Mouse (Mus musculus) liver, embryonic 13.5 days (tissue): ENCODE data around the gene Pck1. TPM values are rescaled to one million over a fixed set of nuclear protein-coding genes. Genes with fewer than 3 reads are reported as not detected.

Experiments
- ATAC-seq: fragments of 200-750 bp; cut with Nextera tagmentation; 2 replicates; pipeline ENCODE4 v1.8.0; 2017; ENCODE audit warnings: low read depth, mild to moderate bottlenecking, moderate number of reproducible peaks, moderate library complexity
- DNase-seq: peaks from one replicate; pipeline ENCODE4 v3.0.0; 2022
- H3K27ac ChIP-seq: fragments of 300-500 bp; sonication (generic); 2 replicates; pipeline ENCODE4 v1.5.1; 2015; ENCODE audit warnings: moderate library complexity, mild to moderate bottlenecking, inconsistent platforms
- H3K27me3 ChIP-seq: fragments of 300-500 bp; sonication (generic); 2 replicates; pipeline ENCODE4 v1.6.1; 2015; ENCODE audit warnings: mild to moderate bottlenecking, inconsistent platforms
- H3K36me3 ChIP-seq: fragments of 300-500 bp; sonication (generic); 2 replicates; pipeline ENCODE4 v1.6.1; 2015; ENCODE audit warnings: mild to moderate bottlenecking, inconsistent platforms
- H3K4me1 ChIP-seq: fragments of 300-500 bp; sonication (generic); replicated peaks from 2 replicates; pipeline ENCODE4 v1.6.1; 2015; ENCODE audit warnings: inconsistent platforms
- H3K4me2 ChIP-seq: fragments of 300-500 bp; sonication (generic); 2 replicates; pipeline ENCODE4 v1.6.1; 2015; ENCODE audit warnings: inconsistent platforms, mild to moderate bottlenecking, moderate library complexity
- H3K4me3 ChIP-seq: fragments of 300-500 bp; sonication (generic); replicated peaks from 2 replicates; pipeline ENCODE4 v1.5.1; 2015; ENCODE audit warnings: mild to moderate bottlenecking, inconsistent platforms
- H3K9ac ChIP-seq: fragments of 300-500 bp; sonication (generic); 2 replicates; pipeline ENCODE4 v1.6.1; 2015; ENCODE audit warnings: mild to moderate bottlenecking, inconsistent platforms
- H3K9me3 ChIP-seq: fragments of 300-500 bp; sonication (generic); replicated peaks from 2 replicates; pipeline ENCODE4 v1.6.1; 2016; ENCODE audit warnings: inconsistent platforms
- WGBS: fragments of 180-500 bp; shearing (Covaris S2); methylation state at CpG from one replicate; pipeline ENCODE4 v1.1.7; 2015; ENCODE audit not compliant: insufficient replicate concordance; 5-methylcytosine and 5-hydroxymethylcytosine counted together
- polyA plus RNA-seq: library from polyadenylated mRNA; unstranded; fragments of >200 nt; fragmentation: Nextera tagmentation; extraction: Ambion mirVana; gene quantifications from 2 replicates; pipeline ENCODE4 v1.2.1, GENCODE M21; 2015

The Pck1 gene
- polyA plus RNA-seq, 1 experiment from 2014 or later, result 0.24 TPM

DNA sequence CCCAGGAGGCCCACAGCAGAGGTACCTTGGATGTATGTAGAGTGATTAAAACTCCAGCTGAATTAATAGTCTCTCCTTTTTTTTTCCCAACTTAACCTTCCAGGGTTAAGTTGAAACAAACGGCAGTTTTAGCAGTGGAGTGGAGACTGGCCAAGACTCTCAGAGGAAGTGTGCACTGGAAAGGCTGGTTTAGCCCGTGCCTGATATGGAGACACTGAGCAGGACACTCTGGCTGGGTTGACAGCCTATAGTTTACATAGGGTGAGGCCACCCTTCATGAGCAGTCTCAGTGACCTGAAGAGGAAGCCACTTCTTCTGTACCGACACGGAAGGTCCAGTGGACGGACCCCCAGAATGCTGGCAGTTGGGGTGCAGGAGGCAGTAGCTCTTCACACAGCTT lies 1.5 kb upstream of the Pck1 start:
- Histone ChIP-seq H3K9ac (no peak overlapping the region), H3K4me2 (no peak overlapping the region), H3K4me1 (peaks cover 7% of the 10 kb centered on the region; the same call in 1 of the 2 replicates), H3K9me3 (no peaks in the 10 kb centered on the region), H3K27ac (no peak overlapping the region), H3K27me3 (peaks cover 5% of the 10 kb centered on the region; the same call in 1 of the 2 replicates), H3K36me3 (no peaks in the 10 kb centered on the region), H3K4me3 (no peak overlapping the region)
- ATAC-seq, result no peak
- 61% methylated on average over 5 of the region's 5 CpGs for WGBS
- DNase-seq, result no peak

DNA sequence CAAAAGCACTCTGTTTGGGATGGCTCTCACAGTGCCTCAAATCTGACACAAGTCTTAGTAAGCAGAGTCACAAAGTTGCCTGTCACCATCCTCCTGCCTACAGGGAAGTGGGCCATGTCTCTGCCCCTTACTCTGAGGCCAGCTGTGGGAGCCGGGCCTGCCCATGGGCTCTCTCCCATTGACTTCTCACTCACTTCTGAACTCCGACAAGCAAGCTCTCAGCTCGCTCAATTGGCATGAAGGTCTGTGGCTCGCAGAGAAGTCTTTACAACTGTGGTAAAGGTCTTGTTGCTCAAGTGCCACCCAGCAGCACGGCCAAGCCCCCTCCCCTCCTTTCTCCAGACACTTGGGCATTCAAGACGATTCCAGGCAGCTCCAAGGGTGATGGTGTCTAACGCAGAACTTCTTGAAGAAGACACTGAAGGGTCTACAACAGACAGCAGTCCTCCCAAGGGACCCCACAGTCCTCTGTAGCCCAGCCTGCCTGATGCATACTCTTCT lies 1.0 kb upstream of the Pck1 start:
- no peak overlapping the region for H3K27ac ChIP-seq

DNA sequence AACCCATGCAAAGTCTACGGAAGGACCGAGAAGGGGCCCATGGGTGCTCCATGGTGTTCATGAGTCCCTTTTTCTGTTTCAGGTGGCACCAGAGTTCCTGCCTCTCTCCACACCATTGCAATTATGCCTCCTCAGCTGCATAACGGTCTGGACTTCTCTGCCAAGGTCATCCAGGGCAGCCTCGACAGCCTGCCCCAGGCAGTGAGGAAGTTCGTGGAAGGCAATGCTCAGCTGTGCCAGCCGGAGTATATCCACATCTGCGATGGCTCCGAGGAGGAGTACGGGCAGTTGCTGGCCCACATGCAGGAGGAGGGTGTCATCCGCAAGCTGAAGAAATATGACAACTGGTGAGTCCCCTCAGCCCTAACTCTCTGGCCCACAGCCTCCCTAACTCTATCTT lies 418 bp downstream of the Pck1 start:
- H3K9ac ChIP-seq, result no peak overlapping the region
- ATAC-seq (no peak), DNase-seq (no peak)
- H3K9me3 ChIP-seq, result no peaks in the 10 kb centered on the region
- no peak overlapping the region for H3K4me3 ChIP-seq
- no peaks in the 10 kb centered on the region for H3K36me3 ChIP-seq
- H3K4me1 ChIP-seq, result peaks cover 7% of the 10 kb centered on the region; the same call in 1 of the 2 replicates
- no peak overlapping the region for H3K4me2 ChIP-seq
- H3K27ac ChIP-seq, result no peak overlapping the region
- peaks cover 5% of the 10 kb centered on the region; the same call in 1 of the 2 replicates for H3K27me3 ChIP-seq
- WGBS, result 73% methylated on average over 10 of the region's 10 CpGs

More for the DNA sequence above, 1.0 kb upstream of the Pck1 start:
- H3K9ac ChIP-seq, result no peak overlapping the region
- 65% methylated on average over 7 of the region's 7 CpGs for WGBS
- no peaks in the 10 kb centered on the region for H3K9me3 ChIP-seq
- H3K4me1 ChIP-seq, result peaks cover 7% of the 10 kb centered on the region; the same call in 1 of the 2 replicates
- no peak overlapping the region for H3K4me2 ChIP-seq
- DNase-seq, result no peak
- H3K27me3 ChIP-seq, result peaks cover 5% of the 10 kb centered on the region; the same call in 1 of the 2 replicates
- no peak overlapping the region for H3K4me3 ChIP-seq
- no peak for ATAC-seq
- no peaks in the 10 kb centered on the region for H3K36me3 ChIP-seq

DNA sequence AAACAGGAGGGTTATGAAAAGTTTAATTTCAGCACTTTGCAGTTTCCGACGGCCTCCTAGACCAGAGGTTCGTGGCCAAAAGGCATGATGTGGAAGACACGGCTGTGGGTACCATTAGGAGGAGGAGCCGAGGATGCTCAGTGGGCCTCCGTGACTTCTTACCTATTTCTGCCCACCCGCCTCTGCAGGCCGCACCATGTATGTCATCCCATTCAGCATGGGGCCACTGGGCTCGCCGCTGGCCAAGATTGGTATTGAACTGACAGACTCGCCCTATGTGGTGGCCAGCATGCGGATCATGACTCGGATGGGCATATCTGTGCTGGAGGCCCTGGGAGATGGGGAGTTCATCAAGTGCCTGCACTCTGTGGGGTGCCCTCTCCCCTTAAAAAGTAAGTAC lies 1.7 kb downstream of the Pck1 start:
- Histone ChIP-seq H3K9me3 (no peaks in the 10 kb centered on the region), H3K27ac (no peak overlapping the region), H3K36me3 (no peaks in the 10 kb centered on the region), H3K4me3 (no peak overlapping the region), H3K27me3 (peaks cover 5% of the 10 kb centered on the region; the same call in 1 of the 2 replicates), H3K9ac (no peak overlapping the region), H3K4me1 (peaks cover 7% of the 10 kb centered on the region; the same call in 1 of the 2 replicates), H3K4me2 (no peak overlapping the region)
- ATAC-seq (no peak), DNase-seq (no peak)
- WGBS, result 73% methylated on average over 13 of the region's 13 CpGs

DNA sequence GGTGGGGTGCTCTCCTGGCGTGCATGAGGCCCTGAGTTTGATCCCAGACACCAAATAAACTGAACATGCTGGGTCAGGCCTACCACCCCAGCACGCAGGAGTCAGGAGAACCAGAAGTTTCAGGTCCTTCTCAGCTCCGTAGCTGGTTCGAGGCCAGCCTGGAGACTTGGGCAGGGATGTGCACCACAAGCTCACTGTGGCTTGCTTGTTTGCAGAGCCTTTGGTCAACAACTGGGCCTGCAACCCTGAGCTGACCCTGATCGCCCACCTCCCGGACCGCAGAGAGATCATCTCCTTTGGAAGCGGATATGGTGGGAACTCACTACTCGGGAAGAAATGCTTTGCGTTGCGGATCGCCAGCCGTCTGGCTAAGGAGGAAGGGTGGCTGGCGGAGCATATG lies 2.1 kb downstream of the Pck1 start:
- Histone ChIP-seq H3K4me3 (no peak overlapping the region), H3K9ac (no peak overlapping the region), H3K9me3 (no peaks in the 10 kb centered on the region), H3K27me3 (peaks cover 5% of the 10 kb centered on the region; the same call in 1 of the 2 replicates), H3K36me3 (no peaks in the 10 kb centered on the region), H3K4me1 (peaks cover 7% of the 10 kb centered on the region; the same call in 1 of the 2 replicates), H3K4me2 (no peak overlapping the region), H3K27ac (no peak overlapping the region)
- ATAC-seq (no peak), DNase-seq (no peak)
- 77% methylated on average over 14 of the region's 14 CpGs for WGBS

DNA sequence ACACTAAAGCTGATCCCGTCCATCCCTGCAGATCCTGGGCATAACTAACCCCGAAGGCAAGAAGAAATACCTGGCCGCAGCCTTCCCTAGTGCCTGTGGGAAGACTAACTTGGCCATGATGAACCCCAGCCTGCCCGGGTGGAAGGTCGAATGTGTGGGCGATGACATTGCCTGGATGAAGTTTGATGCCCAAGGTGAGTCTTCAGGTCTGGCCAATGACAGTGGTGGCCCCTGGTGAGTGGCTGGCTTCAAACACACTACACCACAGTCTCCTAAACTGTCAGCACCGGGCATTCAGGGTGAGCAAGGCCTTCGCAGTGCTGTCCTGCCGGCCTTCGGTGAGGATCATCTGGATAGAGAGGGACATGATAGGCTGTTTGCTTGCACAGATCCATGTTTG lies 3.1 kb downstream of the Pck1 start:
- DNase-seq (no peak), ATAC-seq (no peak)
- Histone ChIP-seq H3K9ac (no peak overlapping the region), H3K27me3 (0 out of 2 replicates have a peak, but pooled peaks cover 1% of the 10 kb centered on the region), H3K36me3 (no peaks in the 10 kb centered on the region), H3K4me3 (no peak overlapping the region), H3K4me1 (peaks cover 7% of the 10 kb centered on the region; the same call in 1 of the 2 replicates), H3K9me3 (no peaks in the 10 kb centered on the region), H3K27ac (no peak overlapping the region), H3K4me2 (no peak overlapping the region)
- 78% methylated on average over 10 of the region's 10 CpGs for WGBS

DNA sequence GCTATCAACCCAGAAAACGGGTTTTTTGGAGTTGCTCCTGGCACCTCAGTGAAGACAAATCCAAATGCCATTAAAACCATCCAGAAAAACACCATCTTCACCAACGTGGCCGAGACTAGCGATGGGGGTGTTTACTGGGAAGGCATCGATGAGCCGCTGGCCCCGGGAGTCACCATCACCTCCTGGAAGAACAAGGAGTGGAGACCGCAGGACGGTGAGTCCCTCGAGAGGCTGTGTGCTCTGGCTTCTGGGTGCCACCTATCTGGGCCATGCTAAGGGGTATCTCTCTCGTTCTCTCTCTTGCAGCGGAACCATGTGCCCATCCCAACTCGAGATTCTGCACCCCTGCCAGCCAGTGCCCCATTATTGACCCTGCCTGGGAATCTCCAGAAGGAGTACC lies 4.1 kb downstream of the Pck1 start:
- no peaks in the 10 kb centered on the region for H3K9me3 ChIP-seq
- no peak for ATAC-seq
- no peak overlapping the region for H3K27ac ChIP-seq
- H3K9ac ChIP-seq, result no peak overlapping the region
- no peaks in the 10 kb centered on the region for H3K27me3 ChIP-seq
- no peaks in the 10 kb centered on the region for H3K36me3 ChIP-seq
- no peak overlapping the region for H3K4me3 ChIP-seq
- WGBS, result 74% methylated on average over 13 of the region's 13 CpGs
- H3K4me1 ChIP-seq, result peaks cover 7% of the 10 kb centered on the region; the same call in 1 of the 2 replicates
- no peak overlapping the region for H3K4me2 ChIP-seq
- no peak for DNase-seq

DNA sequence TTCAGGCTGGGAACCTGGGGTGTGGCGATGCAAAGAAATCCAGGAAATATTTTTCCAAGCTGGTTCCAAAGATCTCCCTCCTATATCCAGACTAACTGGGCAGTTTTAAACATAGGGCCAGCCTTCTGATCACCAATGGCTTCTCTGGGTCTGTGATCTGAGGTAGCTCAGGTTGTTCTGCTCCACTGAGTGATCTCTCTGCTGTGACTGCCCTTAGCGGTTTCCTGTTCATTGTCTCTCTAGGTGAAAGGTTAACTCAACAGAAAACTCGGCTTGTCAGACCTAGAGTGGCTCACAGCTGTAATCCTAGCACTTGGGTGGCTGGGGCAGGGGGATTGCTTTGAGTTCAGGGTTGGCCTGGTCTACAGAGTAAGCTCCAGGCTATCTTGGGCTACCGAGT lies 4.5 kb downstream of the Pck1 start:
- DNase-seq, result no peak

DNA sequence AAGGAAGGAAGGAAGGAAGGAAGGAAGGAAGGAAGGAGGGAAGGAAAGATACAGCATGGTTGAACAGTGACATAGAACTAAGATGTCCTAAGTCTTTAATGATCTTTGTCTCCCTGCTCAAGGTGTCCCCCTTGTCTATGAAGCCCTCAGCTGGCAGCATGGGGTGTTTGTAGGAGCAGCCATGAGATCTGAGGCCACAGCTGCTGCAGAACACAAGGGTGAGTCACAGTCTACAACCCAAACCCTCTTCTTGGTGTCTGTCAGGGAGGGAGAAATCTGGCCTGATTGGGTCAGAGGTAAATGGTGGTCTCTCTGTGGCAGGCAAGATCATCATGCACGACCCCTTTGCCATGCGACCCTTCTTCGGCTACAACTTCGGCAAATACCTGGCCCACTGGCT lies 5.0 kb downstream of the Pck1 start:
- H3K9me3 ChIP-seq, result no peaks in the 10 kb centered on the region
- no peak overlapping the region for H3K4me2 ChIP-seq
- no peaks in the 10 kb centered on the region for H3K27me3 ChIP-seq
- 91% methylated on average over 4 of the region's 4 CpGs for WGBS
- H3K36me3 ChIP-seq, result no peaks in the 10 kb centered on the region
- H3K4me1 ChIP-seq, result peaks cover 7% of the 10 kb centered on the region; the same call in 1 of the 2 replicates
- no peak overlapping the region for H3K27ac ChIP-seq
- ATAC-seq (no peak), DNase-seq (no peak)
- H3K9ac ChIP-seq, result no peak overlapping the region
- no peak overlapping the region for H3K4me3 ChIP-seq

More for the DNA sequence above, 4.5 kb downstream of the Pck1 start:
- H3K9ac ChIP-seq, result no peak overlapping the region
- H3K36me3 ChIP-seq, result no peaks in the 10 kb centered on the region
- H3K4me1 ChIP-seq, result peaks cover 7% of the 10 kb centered on the region; the same call in 1 of the 2 replicates
- H3K27me3 ChIP-seq, result no peaks in the 10 kb centered on the region
- no peaks in the 10 kb centered on the region for H3K9me3 ChIP-seq
- no peak overlapping the region for H3K27ac ChIP-seq
- ATAC-seq, result no peak
- WGBS, result 44% methylated on average over 4 of the region's 4 CpGs
- H3K4me3 ChIP-seq, result no peak overlapping the region
- no peak overlapping the region for H3K4me2 ChIP-seq

DNA sequence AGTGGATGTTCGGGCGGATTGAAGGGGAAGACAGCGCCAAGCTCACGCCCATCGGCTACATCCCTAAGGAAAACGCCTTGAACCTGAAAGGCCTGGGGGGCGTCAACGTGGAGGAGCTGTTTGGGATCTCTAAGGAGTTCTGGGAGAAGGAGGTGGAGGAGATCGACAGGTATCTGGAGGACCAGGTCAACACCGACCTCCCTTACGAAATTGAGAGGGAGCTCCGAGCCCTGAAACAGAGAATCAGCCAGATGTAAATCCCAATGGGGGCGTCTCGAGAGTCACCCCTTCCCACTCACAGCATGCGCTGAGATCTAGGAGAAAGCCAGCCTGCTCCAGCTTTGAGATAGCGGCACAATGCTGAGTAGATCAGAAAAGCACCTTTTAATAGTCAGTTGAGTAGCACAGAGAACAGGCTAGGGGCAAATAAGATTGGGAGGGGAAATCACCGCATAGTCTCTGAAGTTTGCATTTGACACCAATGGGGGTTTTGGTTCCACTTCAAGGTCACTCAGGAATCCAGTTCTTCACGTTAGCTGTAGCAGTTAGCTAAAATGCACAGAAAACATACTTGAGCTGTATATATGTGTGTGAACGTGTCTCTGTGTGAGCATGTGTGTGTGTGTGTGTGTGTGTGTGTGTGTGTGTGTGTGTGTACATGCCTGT lies 5.7 kb downstream of the Pck1 start:
- H3K4me2 ChIP-seq, result no peak overlapping the region
- 0 out of 2 replicates have a peak, but pooled peaks cover 1% of the 10 kb centered on the region for H3K4me1 ChIP-seq
- ATAC-seq (no peak), DNase-seq (no peak)
- no peaks in the 10 kb centered on the region for H3K36me3 ChIP-seq
- no peaks in the 10 kb centered on the region for H3K9me3 ChIP-seq
- H3K4me3 ChIP-seq, result no peak overlapping the region
- no peaks in the 10 kb centered on the region for H3K27me3 ChIP-seq
- 73% methylated on average over 19 of the region's 19 CpGs for WGBS
- no peak overlapping the region for H3K9ac ChIP-seq
- H3K27ac ChIP-seq, result no peak overlapping the region

DNA sequence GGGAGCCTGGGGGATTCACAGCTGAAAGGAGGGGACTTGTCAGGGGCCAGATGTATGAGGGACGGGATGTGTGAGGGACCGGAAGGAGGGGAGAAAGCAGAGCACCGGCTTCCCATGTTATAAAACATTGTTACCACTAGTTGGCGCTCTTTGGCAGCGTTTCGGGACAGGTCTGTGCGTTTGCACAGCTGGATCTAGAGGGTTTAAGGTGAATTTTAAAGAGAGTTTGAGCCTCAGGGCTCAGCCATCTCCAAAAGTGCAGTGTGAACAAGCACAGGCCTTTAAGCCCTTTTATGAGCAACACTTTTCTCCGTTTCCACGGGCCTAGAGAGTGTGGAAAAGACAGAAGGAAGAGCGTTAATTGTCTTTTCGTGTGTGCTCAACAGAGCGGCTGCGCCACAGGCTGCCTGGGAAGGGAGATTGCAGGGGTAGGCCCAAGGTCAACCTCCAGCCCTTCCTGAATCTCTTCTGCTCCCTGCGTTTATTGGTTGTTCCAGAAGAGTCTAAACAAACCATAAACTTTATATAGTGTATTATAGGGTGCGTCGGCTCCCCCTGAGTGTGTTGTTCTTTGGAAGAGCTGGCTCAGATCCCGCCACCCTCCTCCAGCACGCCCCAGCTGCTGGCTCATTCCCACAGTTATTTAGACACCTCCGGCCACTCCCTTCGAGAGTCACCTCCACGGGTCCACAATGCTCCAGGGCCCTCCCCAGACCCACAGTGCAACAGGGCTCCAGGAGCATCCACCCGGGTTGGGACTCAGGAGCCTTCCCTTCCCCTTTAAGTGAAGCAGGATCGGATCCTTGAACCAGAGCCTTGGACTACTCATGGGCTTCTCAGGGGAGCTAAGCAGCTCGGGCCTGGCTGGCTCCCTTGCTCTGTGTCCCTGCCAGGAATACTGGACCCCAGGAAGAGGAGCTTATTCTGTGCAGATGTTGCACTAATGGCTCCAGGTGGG lies 6.8 kb downstream of the Pck1 start:
- peak; percentile 13 for DNase-seq
- Histone ChIP-seq H3K36me3 (no peaks in the 10 kb centered on the region), H3K4me3 (no peak overlapping the region), H3K4me1 (no peaks in the 10 kb centered on the region), H3K9me3 (no peaks in the 10 kb centered on the region), H3K27ac (no peak overlapping the region), H3K4me2 (no peak overlapping the region), H3K9ac (no peak overlapping the region), H3K27me3 (no peaks in the 10 kb centered on the region)
- WGBS, result 44% methylated on average over 24 of the region's 24 CpGs
- 0 out of 2 replicates have a peak, but pooled peaks have one; percentile 23 for ATAC-seq
